Mouse (Mus musculus) kidney, postnatal 0 days (tissue): Measurements from ENCODE around the gene Svopl. TPM values are rescaled to one million over a fixed set of nuclear protein-coding genes. Genes with fewer than 3 reads are reported as not detected.

ENCODE experiments used
- ATAC-seq: fragments of 200-750 bp; cut with Nextera tagmentation; replicated peaks from 2 replicates; pipeline ENCODE4 v1.8.0; 2017; ENCODE audit warnings: low read depth, moderate number of reproducible peaks, moderate TSS enrichment, moderate library complexity; ENCODE audit not compliant: low FRiP score
- DNase-seq: peaks from one replicate; pipeline ENCODE4 v3.0.0-alpha.2; 2016; ENCODE audit warnings: low spot score
- H3K27ac ChIP-seq: fragments of 300-500 bp; sonication (generic); 2 replicates; pipeline ENCODE4 v1.5.1; 2014; ENCODE audit warnings: mild to moderate bottlenecking
- H3K27me3 ChIP-seq: fragments of 300-500 bp; sonication (generic); 2 replicates; pipeline ENCODE4 v1.6.1; 2014; ENCODE audit warnings: low read length, mixed read lengths; ENCODE audit not compliant: insufficient read depth
- H3K36me3 ChIP-seq: fragments of 300-500 bp; sonication (generic); 2 replicates; pipeline ENCODE4 v1.6.1; 2014; ENCODE audit warnings: low read length, mixed read lengths; ENCODE audit not compliant: insufficient read depth
- H3K4me1 ChIP-seq: fragments of 300-500 bp; sonication (generic); replicated peaks from 2 replicates; pipeline ENCODE4 v1.6.1; 2014; ENCODE audit warnings: antibody characterized with exemption, low read length, mixed read lengths; ENCODE audit not compliant: insufficient read depth
- H3K4me2 ChIP-seq: fragments of 300-500 bp; sonication (generic); 2 replicates; pipeline ENCODE4 v1.6.1; 2014; ENCODE audit warnings: mild to moderate bottlenecking, low read length, moderate library complexity, mixed read lengths
- H3K4me3 ChIP-seq: fragments of 300-500 bp; sonication (generic); replicated peaks from 2 replicates; pipeline ENCODE4 v1.5.1; 2014; ENCODE audit warnings: low read depth, low read length
- H3K9ac ChIP-seq: fragments of 300-500 bp; sonication (generic); 2 replicates; pipeline ENCODE4 v1.6.1; 2014; ENCODE audit warnings: low read depth, low read length
- H3K9me3 ChIP-seq: fragments of 300-500 bp; sonication (generic); replicated peaks from 2 replicates; pipeline ENCODE4 v1.6.1; 2016; ENCODE audit warnings: low read length, inconsistent platforms, mixed read lengths
- CTCF ChIP-seq: IDR thresholded peaks from 2 replicates; pipeline ENCODE4 v1.5.1; 2016; ENCODE audit warnings: antibody characterized with exemption, low read depth, mild to moderate bottlenecking, moderate library complexity
- WGBS: fragments of 180-500 bp; shearing (Covaris S2); extraction: QIAGEN DNeasy Blood & Tissue Kit; methylation state at CpG from one replicate; pipeline ENCODE4 v1.1.7; 2014; 5-methylcytosine and 5-hydroxymethylcytosine counted together
- polyA plus RNA-seq: library from polyadenylated mRNA; unstranded; fragments of >200 nt; fragmentation: Nextera tagmentation; extraction: Ambion mirVana; gene quantifications from 2 replicates; pipeline ENCODE4 v1.2.1, GENCODE M21; 2015

Svopl gene
- polyA plus RNA-seq, 1 experiment from 2014 or later, result 16.8 TPM

- no peak overlapping the region for H3K4me3 ChIP-seq
- H3K4me2 ChIP-seq, result no peak overlapping the region
- ATAC-seq, result no peak
- DNase-seq, result no peak
- no peaks in the 10 kb centered on the region for H3K4me1 ChIP-seq
- H3K9me3 ChIP-seq, result no peaks in the 10 kb centered on the region; the same call in 1 of the 2 replicates
- no peak overlapping the region for H3K27ac ChIP-seq
- 52% methylated on average over 3 of the region's 3 CpGs for WGBS
- no peaks in the 10 kb centered on the region for H3K27me3 ChIP-seq
- H3K9ac ChIP-seq, result no peak overlapping the region
- H3K36me3 ChIP-seq, result no peaks in the 10 kb centered on the region
- no peak for TF ChIP-seq CTCF
Observed at GRCm38 (mm10) chr6:38065122-38065500, 18.3 kb upstream of the Svopl start.

- H3K9me3 ChIP-seq, result no peaks in the 10 kb centered on the region; the same call in 1 of the 2 replicates
- H3K4me2 ChIP-seq, result no peak overlapping the region
- H3K36me3 ChIP-seq, result no peaks in the 10 kb centered on the region
- no peaks in the 10 kb centered on the region for H3K4me1 ChIP-seq
- no peak for ATAC-seq
- no peak for TF ChIP-seq CTCF
- no peak overlapping the region for H3K27ac ChIP-seq
- DNase-seq, result no peak
- WGBS, result 51% methylated on average over 2 of the region's 2 CpGs
- no peaks in the 10 kb centered on the region for H3K27me3 ChIP-seq
- no peak overlapping the region for H3K9ac ChIP-seq
- no peak overlapping the region for H3K4me3 ChIP-seq
Observed at GRCm38 (mm10) chr6:38064621-38065020, 17.8 kb upstream of the Svopl start.

DNA sequence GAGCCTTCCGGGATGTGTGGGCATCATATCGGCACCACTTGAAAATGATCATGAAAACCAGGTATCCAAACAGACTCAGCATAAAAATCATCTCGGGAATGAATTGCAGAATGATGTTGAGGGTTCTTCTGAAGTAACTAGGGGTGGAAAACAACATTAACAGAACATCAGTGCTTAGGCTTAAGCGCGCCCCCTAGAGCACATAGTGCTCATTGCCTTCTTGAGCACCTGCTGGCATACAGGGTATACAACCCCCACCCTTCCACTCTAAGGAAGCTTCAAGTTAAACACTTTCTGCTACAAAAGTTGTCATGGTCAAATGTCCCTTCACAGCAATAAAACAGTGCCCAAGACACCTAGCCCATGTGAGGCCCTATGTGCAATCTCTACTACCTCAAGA, 12.0 kb upstream of the Svopl start:
- Histone ChIP-seq H3K36me3 (no peaks in the 10 kb centered on the region), H3K27ac (no peak overlapping the region), H3K4me3 (no peak overlapping the region), H3K9me3 (no peaks in the 10 kb centered on the region; the same call in 1 of the 2 replicates), H3K4me1 (no peaks in the 10 kb centered on the region), H3K27me3 (no peaks in the 10 kb centered on the region), H3K4me2 (no peak overlapping the region), H3K9ac (no peak overlapping the region)
- DNase-seq (no peak), ATAC-seq (no peak)
- 58% methylated on average over 5 of the region's 5 CpGs for WGBS
- TF ChIP-seq CTCF, result peak; percentile 56

GRCm38 (mm10) chr6:38055471-38056330, 8.9 kb upstream of the Svopl start:
- no peak overlapping the region for H3K9ac ChIP-seq
- WGBS, result 79% methylated on average over 15 of the region's 15 CpGs
- H3K27ac ChIP-seq, result no peak overlapping the region
- no peaks in the 10 kb centered on the region for H3K9me3 ChIP-seq
- no peak for ATAC-seq
- H3K27me3 ChIP-seq, result no peaks in the 10 kb centered on the region
- TF ChIP-seq CTCF, result no peak
- H3K4me3 ChIP-seq, result no peak overlapping the region
- H3K4me1 ChIP-seq, result no peaks in the 10 kb centered on the region
- H3K36me3 ChIP-seq, result no peaks in the 10 kb centered on the region
- no peak overlapping the region for H3K4me2 ChIP-seq
- DNase-seq, result no peak

GRCm38 (mm10) chr6:38049601-38050000, 2.8 kb upstream of the Svopl start:
- Histone ChIP-seq H3K9me3 (no peaks in the 10 kb centered on the region), H3K4me1 (peaks cover 10% of the 10 kb centered on the region), H3K4me2 (no peak overlapping the region), H3K9ac (no peak overlapping the region), H3K27ac (peak overlapping the region; percentile 77), H3K4me3 (no peak overlapping the region), H3K27me3 (no peaks in the 10 kb centered on the region), H3K36me3 (no peaks in the 10 kb centered on the region)
- ATAC-seq, result no peak
- TF ChIP-seq CTCF, result peak; percentile 47; the same call in 1 of the 2 replicates
- no peak for DNase-seq
- 76% methylated on average over 6 of the region's 6 CpGs for WGBS

GRCm38 (mm10) chr6:38048800-38049561, 2.2 kb upstream of the Svopl start:
- no peak for TF ChIP-seq CTCF
- Histone ChIP-seq H3K27ac (peak overlapping the region; percentile 77), H3K9me3 (no peaks in the 10 kb centered on the region), H3K27me3 (no peaks in the 10 kb centered on the region), H3K9ac (no peak overlapping the region), H3K4me3 (no peak overlapping the region), H3K4me1 (peaks cover 10% of the 10 kb centered on the region), H3K36me3 (no peaks in the 10 kb centered on the region), H3K4me2 (no peak overlapping the region)
- peak; percentile 84 for DNase-seq
- peak; percentile 84 for ATAC-seq
- WGBS, result 17% methylated on average over 6 of the region's 6 CpGs
